Mouse (Mus musculus) hindbrain, embryonic 16.5 days (tissue): ENCODE results near the gene Vmn1r199. TPM values are rescaled to one million over a fixed set of nuclear protein-coding genes. Genes with fewer than 3 reads are reported as not detected.

Experiments
- polyA plus RNA-seq: library from polyadenylated mRNA; unstranded; fragments of >200 nt; fragmentation: Nextera tagmentation; extraction: Ambion mirVana; gene quantifications from 2 replicates; pipeline ENCODE4 v1.2.1, GENCODE M21; 2015

Gene Vmn1r199
- polyA plus RNA-seq, 1 experiment from 2014 or later = not detected

Other genes with a start within 250 kb of the Vmn1r199 start
- gene Vmn1r191, start 195.8 kb upstream of the Vmn1r199 start, polyA plus RNA-seq = not detected in 2 replicates
- gene Vmn1r192, start 188.7 kb upstream of the Vmn1r199 start, polyA plus RNA-seq = not detected in 2 replicates
- not detected in 2 replicates for gene Vmn1r193, start 156.7 kb upstream of the Vmn1r199 start, polyA plus RNA-seq
- gene Vmn1r194, start 135.6 kb upstream of the Vmn1r199 start, polyA plus RNA-seq = not detected in 2 replicates
- gene Vmn1r195, start 109.3 kb upstream of the Vmn1r199 start, polyA plus RNA-seq = not detected in 2 replicates
- not detected in 2 replicates for gene Vmn1r196, start 89.9 kb upstream of the Vmn1r199 start, polyA plus RNA-seq
- gene Vmn1r197, start 55.2 kb upstream of the Vmn1r199 start, polyA plus RNA-seq = not detected in 2 replicates
- gene Vmn1r198, start 29.5 kb upstream of the Vmn1r199 start, polyA plus RNA-seq = not detected in 2 replicates
- gene Vmn1r200, start 10.6 kb downstream of the Vmn1r199 start, polyA plus RNA-seq = 0.10 TPM in 1 of 2 replicates, not detected in the other
- not detected in 2 replicates for gene Vmn1r201, start 92.1 kb downstream of the Vmn1r199 start, polyA plus RNA-seq
- 0.03 TPM in 1 of 2 replicates, not detected in the other for gene Vmn1r202, start 125.6 kb downstream of the Vmn1r199 start, polyA plus RNA-seq
- not detected in 2 replicates for gene Vmn1r203, start 138.3 kb downstream of the Vmn1r199 start, polyA plus RNA-seq
- not detected in 2 replicates for gene Vmn1r204, start 173.4 kb downstream of the Vmn1r199 start, polyA plus RNA-seq
- not detected in 2 replicates for gene Vmn1r205, start 213.2 kb downstream of the Vmn1r199 start, polyA plus RNA-seq
- not detected in 2 replicates for gene Vmn1r206, start 244.4 kb downstream of the Vmn1r199 start, polyA plus RNA-seq